Mouse (Mus musculus) right cerebral cortex, adult 2 months (tissue): ENCODE data around the gene Myo15.
"Not testable (repeated sequence)": the region's sequence is repeated elsewhere in the genome, so short reads cannot be mapped to it uniquely, and the experiment has no call there.

ENCODE experiments used
- DNase-seq, 2 experiments: peaks; one replicate each; pipeline ENCODE4 v3.0.0; 2021 to 2022; ENCODE audit warnings: low spot score in 2 of 2

Gene Myo15

GRCm38 (mm10) chr11:60469039-60469438 is at the start of gene Myo15:
Gene Myo15 (plus strand): TSS chr11:60469339.
- DNase-seq: no peak

- DNase-seq: no peak
These were observed 47.0 kb upstream of the Myo15 start for GRCm38 (mm10) chr11:60422046-60422668.

- no peak for DNase-seq
These were observed 46.1 kb upstream of the Myo15 start for GRCm38 (mm10) chr11:60423006-60423405.

GRCm38 (mm10) chr11:60426417-60426816 is 42.7 kb upstream of the Myo15 start:
- no peak for DNase-seq

- no peak for DNase-seq
These were observed 41.5 kb upstream of the Myo15 start for GRCm38 (mm10) chr11:60427628-60428027.

- DNase-seq: no peak
These were observed 35.6 kb upstream of the Myo15 start for GRCm38 (mm10) chr11:60433501-60433900.

- DNase-seq: no peak
These were observed 34.0 kb upstream of the Myo15 start for GRCm38 (mm10) chr11:60435133-60435532.

GRCm38 (mm10) chr11:60436618-60437017 is 32.5 kb upstream of the Myo15 start:
- DNase-seq: no peak

- not testable (repeated sequence) for DNase-seq
These were observed 29.5 kb upstream of the Myo15 start for GRCm38 (mm10) chr11:60439621-60440020.

GRCm38 (mm10) chr11:60440176-60440575 is 29.0 kb upstream of the Myo15 start:
- no peak for DNase-seq

- peak; percentile 33 to 46 for DNase-seq
These were observed 26.2 kb upstream of the Myo15 start for GRCm38 (mm10) chr11:60442896-60443295.

- no peak for DNase-seq
These were observed 25.1 kb upstream of the Myo15 start for GRCm38 (mm10) chr11:60444007-60444406.

- DNase-seq: peak; percentile 89 to 93
These were observed 14.9 kb upstream of the Myo15 start, which contains the start of gene Drg2 for GRCm38 (mm10) chr11:60454080-60454744. Gene Drg2 (plus strand): TSS chr11:60454591.

GRCm38 (mm10) chr11:60454745-60455087 is 14.4 kb upstream of the Myo15 start:
- no peak for DNase-seq

GRCm38 (mm10) chr11:60457973-60458372 is 11.2 kb upstream of the Myo15 start:
- DNase-seq: no peak

- DNase-seq: peak in 1 of 2 experiments; percentile 16
These were observed 3.2 kb upstream of the Myo15 start for GRCm38 (mm10) chr11:60465943-60466380.

GRCm38 (mm10) chr11:60470743-60471142 is 1.6 kb downstream of the Myo15 start:
- no peak for DNase-seq

- no peak for DNase-seq
These were observed 5.4 kb downstream of the Myo15 start for GRCm38 (mm10) chr11:60474534-60474933.

GRCm38 (mm10) chr11:60475668-60476362 is 6.7 kb downstream of the Myo15 start:
- DNase-seq: no peak

- no peak for DNase-seq
These were observed 9.0 kb downstream of the Myo15 start for GRCm38 (mm10) chr11:60478121-60478520.

- DNase-seq: no peak
These were observed 17.1 kb downstream of the Myo15 start for GRCm38 (mm10) chr11:60486267-60486666.

- no peak for DNase-seq
These were observed 23.6 kb downstream of the Myo15 start for GRCm38 (mm10) chr11:60492726-60493125.

GRCm38 (mm10) chr11:60495692-60496091 is 26.6 kb downstream of the Myo15 start:
- no peak for DNase-seq
